Mouse (Mus musculus) heart, embryonic 13.5 days (tissue): ENCODE data around the gene AC161166.1. TPM values are rescaled to one million over a fixed set of nuclear protein-coding genes. Genes with fewer than 3 reads are reported as not detected.

Experiments used
- ATAC-seq: fragments of 200-750 bp; cut with Nextera tagmentation; 2 replicates; pipeline ENCODE4 v1.8.0; 2017; ENCODE audit warnings: moderate TSS enrichment; ENCODE audit not compliant: insufficient number of reproducible peaks, low FRiP score, low TSS enrichment; ENCODE audit errors: extremely low read depth
- H3K27ac ChIP-seq: fragments of 300-500 bp; sonication (generic); replicated peaks from 2 replicates; pipeline ENCODE4 v1.5.1; 2015; ENCODE audit warnings: moderate library complexity, mild to moderate bottlenecking, inconsistent platforms
- H3K27me3 ChIP-seq: fragments of 300-500 bp; sonication (generic); replicated peaks from 2 replicates; pipeline ENCODE4 v1.6.1; 2015; ENCODE audit warnings: mild to moderate bottlenecking, inconsistent platforms
- H3K36me3 ChIP-seq: fragments of 300-500 bp; sonication (generic); 2 replicates; pipeline ENCODE4 v1.6.1; 2015; ENCODE audit warnings: mild to moderate bottlenecking, inconsistent platforms
- H3K4me1 ChIP-seq: fragments of 300-500 bp; sonication (generic); 2 replicates; pipeline ENCODE4 v1.6.1; 2015; ENCODE audit warnings: inconsistent platforms
- H3K4me2 ChIP-seq: fragments of 300-500 bp; sonication (generic); 2 replicates; pipeline ENCODE4 v1.6.1; 2015; ENCODE audit warnings: inconsistent platforms, mild to moderate bottlenecking, moderate library complexity
- H3K4me3 ChIP-seq: fragments of 300-500 bp; sonication (generic); 2 replicates; pipeline ENCODE4 v1.5.1; 2015; ENCODE audit warnings: moderate library complexity, mild to moderate bottlenecking, inconsistent platforms
- H3K9ac ChIP-seq: fragments of 300-500 bp; sonication (generic); 2 replicates; pipeline ENCODE4 v1.6.1; 2015; ENCODE audit warnings: inconsistent platforms, mild to moderate bottlenecking, moderate library complexity
- H3K9me3 ChIP-seq: fragments of 300-500 bp; sonication (generic); 2 replicates; pipeline ENCODE4 v1.6.1; 2016; ENCODE audit warnings: inconsistent platforms
- WGBS: fragments of 180-500 bp; shearing (Covaris S2); methylation state at CpG from one replicate; pipeline ENCODE4 v1.1.7; 2015; ENCODE audit warnings: mixed read lengths; 5-methylcytosine and 5-hydroxymethylcytosine counted together
- polyA plus RNA-seq: library from polyadenylated mRNA; unstranded; fragments of >200 nt; fragmentation: Nextera tagmentation; extraction: Ambion mirVana; gene quantifications from 2 replicates; pipeline ENCODE4 v1.2.1, GENCODE M21; 2015

Gene AC161166.1
- 0.17 and 0.18 TPM in 2 replicates for polyA plus RNA-seq

GRCm38 (mm10) chr7:24512355-24512754, at the start of gene AC161166.1:
TSS of gene AC161166.1 (minus strand) at chr7:24512455.
- H3K36me3 ChIP-seq, result peaks cover 26% of the 10 kb centered on the region
- H3K27me3 ChIP-seq, result no peaks in the 10 kb centered on the region
- WGBS, result 88% methylated on average over 7 of the region's 7 CpGs
- H3K4me3 ChIP-seq, result no peak within 1 kb of the TSS
- no peak within 1 kb of the TSS for H3K4me2 ChIP-seq
- no peak within 1 kb of the TSS for H3K9ac ChIP-seq
- H3K4me1 ChIP-seq, result peaks cover 11% of the 10 kb centered on the region
- H3K27ac ChIP-seq, result no peak within 1 kb of the TSS
- H3K9me3 ChIP-seq, result no peaks in the 10 kb centered on the region
- no peak for ATAC-seq

- ATAC-seq, result no peak
- H3K9ac ChIP-seq, result no peak overlapping the region
- no peaks in the 10 kb centered on the region for H3K9me3 ChIP-seq
- no peaks in the 10 kb centered on the region for H3K27me3 ChIP-seq
- no peak overlapping the region for H3K4me2 ChIP-seq
- peaks cover 77% of the 10 kb centered on the region for H3K36me3 ChIP-seq
- H3K4me1 ChIP-seq, result no peaks in the 10 kb centered on the region
- WGBS, result 88% methylated on average over 4 of the region's 4 CpGs
- H3K4me3 ChIP-seq, result no peak overlapping the region
- no peak overlapping the region for H3K27ac ChIP-seq
Observed at GRCm38 (mm10) chr7:24561450-24561849, 49.2 kb upstream of the AC161166.1 start.

- no peaks in the 10 kb centered on the region for H3K27me3 ChIP-seq
- WGBS, result 88% methylated on average over 10 of the region's 10 CpGs
- H3K9ac ChIP-seq, result no peak overlapping the region
- no peak for ATAC-seq
- no peak overlapping the region for H3K4me2 ChIP-seq
- H3K4me3 ChIP-seq, result no peak overlapping the region
- no peak overlapping the region for H3K27ac ChIP-seq
- peaks cover 83% of the 10 kb centered on the region for H3K36me3 ChIP-seq
- no peaks in the 10 kb centered on the region for H3K9me3 ChIP-seq
- no peaks in the 10 kb centered on the region for H3K4me1 ChIP-seq
Observed at GRCm38 (mm10) chr7:24555786-24556185, 43.5 kb upstream of the AC161166.1 start.

DNA sequence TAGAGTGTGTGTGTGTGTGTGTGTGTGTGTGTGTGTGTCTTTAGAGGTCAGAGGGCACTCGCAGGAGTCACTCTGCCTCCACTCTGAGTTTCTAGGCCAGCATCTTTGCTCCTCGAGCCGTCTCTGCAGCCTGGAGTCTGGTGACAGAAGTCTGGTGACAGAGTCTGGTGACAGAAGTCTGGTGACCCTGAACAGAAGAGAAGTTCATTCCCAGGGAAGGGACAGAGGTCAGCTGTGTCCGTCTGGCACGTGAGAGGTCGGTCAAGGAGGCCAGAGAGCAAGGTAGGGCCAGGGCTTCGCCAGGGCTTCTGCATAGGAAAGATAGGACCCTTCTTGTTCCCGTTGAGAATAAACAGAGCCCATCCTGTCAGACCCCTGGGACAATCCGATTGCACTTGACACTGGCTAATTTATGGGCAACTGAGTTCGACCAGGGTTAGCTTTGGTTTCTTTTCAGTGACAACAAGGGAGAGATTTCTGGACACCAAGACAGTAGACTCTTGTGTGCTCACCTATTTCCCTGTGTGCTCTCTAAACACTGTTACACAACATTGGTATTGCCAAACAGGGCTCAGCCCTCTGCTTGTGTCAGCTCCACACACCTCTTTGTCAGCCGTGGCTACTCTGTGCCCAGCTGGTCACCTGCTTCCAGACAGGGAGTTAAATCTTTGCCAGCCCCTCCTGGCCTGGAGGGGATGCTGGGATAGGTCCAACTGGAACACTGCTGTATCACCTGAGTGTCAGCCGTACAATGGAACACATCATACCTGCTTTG, 39.9 kb upstream of the AC161166.1 start:
- Histone ChIP-seq H3K4me2 (no peak overlapping the region), H3K27ac (no peak overlapping the region), H3K36me3 (peaks cover 85% of the 10 kb centered on the region), H3K27me3 (no peaks in the 10 kb centered on the region), H3K9me3 (no peaks in the 10 kb centered on the region), H3K9ac (no peak overlapping the region), H3K4me3 (no peak overlapping the region), H3K4me1 (peaks cover 8% of the 10 kb centered on the region)
- 75% methylated on average over 12 of the region's 12 CpGs for WGBS
- no peak for ATAC-seq

GRCm38 (mm10) chr7:24547534-24548036, 35.3 kb upstream of the AC161166.1 start:
- Histone ChIP-seq H3K4me1 (peaks cover 15% of the 10 kb centered on the region), H3K36me3 (peaks cover 46% of the 10 kb centered on the region), H3K4me3 (peak overlapping the region; percentile 73), H3K27me3 (no peaks in the 10 kb centered on the region), H3K9ac (peak overlapping the region; percentile 89), H3K9me3 (no peaks in the 10 kb centered on the region), H3K4me2 (peak overlapping the region; percentile 79), H3K27ac (peak overlapping the region; percentile 58; the same call in 1 of the 2 replicates)
- WGBS, result 25% methylated on average over 13 of the region's 13 CpGs
- ATAC-seq, result no peak

DNA sequence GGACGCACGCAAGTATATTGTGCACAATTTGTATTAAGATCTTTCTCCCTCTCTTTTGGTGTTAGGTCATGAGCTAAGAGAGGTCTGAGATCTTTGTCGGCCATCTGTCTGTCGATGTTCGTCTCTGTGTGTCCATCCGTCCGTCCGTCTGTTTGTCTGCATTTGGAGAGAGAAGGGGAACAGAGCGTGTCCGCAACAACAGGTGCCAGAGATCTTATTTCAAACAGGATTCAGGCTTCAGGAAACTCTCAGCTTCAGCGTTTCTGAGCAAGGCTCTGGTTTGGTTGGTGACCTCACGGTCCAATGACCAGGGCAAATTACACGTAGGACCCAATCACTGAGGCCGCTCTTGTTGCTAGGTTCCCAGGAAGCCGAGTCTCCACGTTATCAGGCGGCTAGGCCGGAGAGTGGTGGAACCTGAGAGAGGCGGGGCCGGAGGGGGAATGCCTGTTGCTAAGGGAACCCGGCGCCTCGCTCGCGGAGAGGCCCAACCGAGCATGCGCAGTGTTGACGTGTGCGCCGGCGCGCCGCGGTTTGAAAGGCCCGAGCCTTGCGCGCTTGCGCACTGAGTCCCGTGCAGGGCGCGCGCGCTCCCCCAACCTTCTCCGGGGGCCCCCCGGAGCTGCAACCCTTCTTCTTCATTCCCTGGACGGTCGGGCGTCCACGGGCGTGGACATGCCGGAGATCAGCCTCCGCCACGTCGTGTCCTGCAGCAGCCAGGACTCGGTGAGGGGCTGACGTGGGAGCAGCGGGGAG, 34.6 kb upstream of the AC161166.1 start:
- Histone ChIP-seq H3K9ac (peak overlapping the region; percentile 89), H3K4me3 (peak overlapping the region; percentile 73), H3K4me2 (peak overlapping the region; percentile 79), H3K9me3 (no peaks in the 10 kb centered on the region), H3K27ac (peak overlapping the region; percentile 80), H3K4me1 (peaks cover 15% of the 10 kb centered on the region), H3K36me3 (peaks cover 38% of the 10 kb centered on the region), H3K27me3 (no peaks in the 10 kb centered on the region)
- WGBS, result under 1% methylated on average over 57 of the region's 57 CpGs
- ATAC-seq, result peak; percentile 97

- Histone ChIP-seq H3K4me2 (peak within 1 kb of the TSS; percentile 79), H3K4me3 (peak within 1 kb of the TSS; percentile 73), H3K4me1 (peaks cover 15% of the 10 kb centered on the region), H3K9ac (peak within 1 kb of the TSS; percentile 89), H3K9me3 (no peaks in the 10 kb centered on the region), H3K27ac (peak within 1 kb of the TSS; percentile 80), H3K36me3 (peaks cover 32% of the 10 kb centered on the region), H3K27me3 (no peaks in the 10 kb centered on the region)
- WGBS, result 26% methylated on average over 13 of the region's 13 CpGs
- no peak for ATAC-seq
Observed at GRCm38 (mm10) chr7:24546068-24546614, 33.9 kb upstream of the AC161166.1 start, which contains the start of the genes Pinlyp and Xrcc1. TSS of gene Pinlyp (minus strand) at chr7:24546118. TSS of gene Xrcc1 (plus strand) at chr7:24546289.

GRCm38 (mm10) chr7:24544506-24544905, 32.3 kb upstream of the AC161166.1 start:
- Histone ChIP-seq H3K27me3 (no peaks in the 10 kb centered on the region), H3K9me3 (no peaks in the 10 kb centered on the region), H3K4me1 (peaks cover 15% of the 10 kb centered on the region), H3K9ac (no peak overlapping the region), H3K4me2 (no peak overlapping the region), H3K27ac (no peak overlapping the region), H3K4me3 (no peak overlapping the region), H3K36me3 (peaks cover 15% of the 10 kb centered on the region)
- ATAC-seq, result no peak
- WGBS, result 84% methylated on average over 2 of the region's 2 CpGs

GRCm38 (mm10) chr7:24539686-24540085, 27.4 kb upstream of the AC161166.1 start:
- no peak overlapping the region for H3K4me3 ChIP-seq
- H3K9ac ChIP-seq, result no peak overlapping the region
- H3K27me3 ChIP-seq, result no peaks in the 10 kb centered on the region
- no peak overlapping the region for H3K4me2 ChIP-seq
- no peaks in the 10 kb centered on the region for H3K4me1 ChIP-seq
- no peaks in the 10 kb centered on the region for H3K9me3 ChIP-seq
- 91% methylated on average over 4 of the region's 4 CpGs for WGBS
- H3K27ac ChIP-seq, result no peak overlapping the region
- no peak for ATAC-seq
- H3K36me3 ChIP-seq, result peaks cover 20% of the 10 kb centered on the region

GRCm38 (mm10) chr7:24538701-24539100, 26.4 kb upstream of the AC161166.1 start:
- peaks cover 9% of the 10 kb centered on the region; the same call in 1 of the 2 replicates for H3K4me1 ChIP-seq
- 75% methylated on average over 5 of the region's 5 CpGs for WGBS
- ATAC-seq, result no peak
- no peak overlapping the region for H3K9ac ChIP-seq
- peaks cover 30% of the 10 kb centered on the region for H3K36me3 ChIP-seq
- H3K4me3 ChIP-seq, result no peak overlapping the region
- no peak overlapping the region for H3K27ac ChIP-seq
- H3K9me3 ChIP-seq, result no peaks in the 10 kb centered on the region
- no peak overlapping the region for H3K4me2 ChIP-seq
- H3K27me3 ChIP-seq, result peaks cover 5% of the 10 kb centered on the region

- Histone ChIP-seq H3K4me3 (no peak overlapping the region), H3K4me1 (peaks cover 12% of the 10 kb centered on the region; the same call in 1 of the 2 replicates), H3K27me3 (peaks cover 11% of the 10 kb centered on the region), H3K27ac (no peak overlapping the region), H3K36me3 (peaks cover 35% of the 10 kb centered on the region), H3K9ac (no peak overlapping the region), H3K4me2 (no peak overlapping the region), H3K9me3 (no peaks in the 10 kb centered on the region)
- ATAC-seq, result no peak
- WGBS, result 34% methylated on average over 5 of the region's 5 CpGs
Observed at GRCm38 (mm10) chr7:24538154-24538553, 25.9 kb upstream of the AC161166.1 start.
